Mouse (Mus musculus): ENCODE data around the gene Tcf20. TPM values are rescaled to one million over a fixed set of nuclear protein-coding genes. Genes with fewer than 3 reads are reported as not detected.

Tcf20 gene
- polyA plus RNA-seq, 1 experiment = not detected

DNA sequence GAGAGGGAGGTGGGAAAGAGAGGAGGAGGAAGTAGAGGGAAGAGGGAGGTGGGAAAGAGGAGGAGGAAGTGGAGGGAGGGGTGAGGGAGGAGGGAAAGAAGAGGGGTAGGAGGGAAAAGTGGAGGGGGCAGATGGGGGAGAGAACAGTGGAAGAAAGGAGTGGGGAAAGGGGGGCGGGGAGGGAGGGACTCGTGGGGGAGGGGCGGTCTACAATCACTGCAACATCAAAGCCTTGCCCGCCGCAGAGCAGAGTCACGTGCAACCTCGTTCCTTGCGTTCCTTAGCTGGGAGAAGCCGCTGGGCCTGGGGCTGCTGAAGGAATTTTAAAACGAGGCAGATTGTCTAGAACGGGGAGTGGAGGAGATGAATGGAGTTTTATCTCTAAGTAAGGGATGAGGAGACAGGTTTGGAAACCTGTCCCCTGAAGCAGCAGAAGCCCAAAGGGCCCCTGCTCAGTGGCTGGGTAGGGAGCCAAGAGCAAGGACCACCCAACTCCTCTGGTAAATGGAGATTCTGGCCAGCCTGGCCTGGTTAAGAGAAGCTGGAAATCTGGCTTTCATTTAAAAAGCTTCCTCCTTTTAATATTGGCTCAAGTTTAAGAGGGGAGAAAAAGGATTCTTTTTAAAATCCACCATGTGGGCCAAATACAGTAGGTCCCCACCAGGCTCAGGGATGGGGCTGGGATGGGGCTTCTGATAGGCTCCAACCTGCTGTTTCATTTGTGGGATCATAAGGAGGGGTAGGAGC lies 62.8 kb downstream of the Tcf20 start:
- TF ChIP-seq POLR2A (IDR thresholded peaks at IDR 0.05; ENCODE audit: insufficient read depth, low read depth, low read length) (no peak), CTCF (IDR thresholded peaks at IDR 0.05; ENCODE audit: insufficient read depth, low read depth, low read length) (no peak)
- H3K4me3 ChIP-seq (ENCODE audit: insufficient read depth, low read depth, low read length) = no peak overlapping the region
- H3K4me1 ChIP-seq (ENCODE audit: control insufficient read depth, insufficient read depth, low read length) = peaks cover 89% of the 10 kb centered on the region
- H3K27ac ChIP-seq (ENCODE audit: insufficient read depth, low read depth, low read length) = no peak overlapping the region
- 15% methylated on average over 11 of the region's 11 CpGs for WGBS

DNA sequence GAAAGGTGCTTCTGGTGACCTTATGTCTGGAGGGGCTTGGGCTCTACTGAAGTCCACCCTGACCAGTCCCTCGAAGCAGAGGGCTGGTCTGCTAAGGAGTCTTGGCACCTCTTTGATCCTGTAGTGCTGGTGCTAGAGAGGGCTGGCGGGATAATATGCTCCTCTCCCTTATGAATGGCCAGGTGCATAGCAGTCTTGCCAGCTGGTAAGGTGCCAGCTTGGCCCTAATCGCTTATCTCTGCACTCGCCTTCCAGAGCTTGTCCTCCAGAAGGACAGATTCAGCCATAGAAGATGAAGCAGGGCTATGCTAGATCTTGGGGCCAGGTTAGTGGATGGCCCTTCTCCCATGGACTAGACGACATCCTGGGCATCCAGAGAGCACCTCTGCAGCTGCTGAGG lies 64.1 kb downstream of the Tcf20 start:
- Histone ChIP-seq H3K4me1 (ENCODE audit: control insufficient read depth, insufficient read depth, low read length) (peaks cover 87% of the 10 kb centered on the region), H3K4me3 (ENCODE audit: insufficient read depth, low read depth, low read length) (no peak overlapping the region), H3K27ac (ENCODE audit: insufficient read depth, low read depth, low read length) (no peak overlapping the region)
- 47% methylated on average over 5 of the region's 5 CpGs for WGBS
- TF ChIP-seq POLR2A (IDR thresholded peaks at IDR 0.05; ENCODE audit: insufficient read depth, low read depth, low read length) (no peak), CTCF (IDR thresholded peaks at IDR 0.05; ENCODE audit: insufficient read depth, low read depth, low read length) (no peak)

DNA sequence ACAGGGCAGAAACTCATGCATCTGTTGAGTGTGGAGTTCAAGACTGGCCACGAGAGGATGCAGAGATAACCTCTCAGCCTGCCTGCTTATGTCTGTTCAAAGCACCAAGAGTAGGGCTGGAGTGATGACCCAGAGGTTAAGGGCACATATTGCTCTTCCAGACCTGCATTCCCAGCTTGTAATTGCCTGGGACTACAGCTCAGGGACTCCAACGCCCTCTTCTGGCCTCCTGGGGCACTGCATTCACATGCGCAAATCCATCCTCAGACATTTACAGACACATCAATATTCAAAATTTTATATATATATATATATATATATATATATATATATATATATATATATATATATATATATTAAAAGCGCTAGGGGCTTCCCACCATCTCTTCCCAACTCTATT lies 64.9 kb downstream of the Tcf20 start:
- 57% methylated on average over 4 of the region's 4 CpGs for WGBS
- peaks cover 85% of the 10 kb centered on the region for H3K4me1 ChIP-seq (ENCODE audit: control insufficient read depth, insufficient read depth, low read length)
- H3K27ac ChIP-seq (ENCODE audit: insufficient read depth, low read depth, low read length) = peak overlapping the region; percentile 34
- H3K4me3 ChIP-seq (ENCODE audit: insufficient read depth, low read depth, low read length) = no peak overlapping the region
- TF ChIP-seq CTCF (IDR thresholded peaks at IDR 0.05; ENCODE audit: insufficient read depth, low read depth, low read length) (no peak), POLR2A (IDR thresholded peaks at IDR 0.05; ENCODE audit: insufficient read depth, low read depth, low read length) (no peak)

DNA sequence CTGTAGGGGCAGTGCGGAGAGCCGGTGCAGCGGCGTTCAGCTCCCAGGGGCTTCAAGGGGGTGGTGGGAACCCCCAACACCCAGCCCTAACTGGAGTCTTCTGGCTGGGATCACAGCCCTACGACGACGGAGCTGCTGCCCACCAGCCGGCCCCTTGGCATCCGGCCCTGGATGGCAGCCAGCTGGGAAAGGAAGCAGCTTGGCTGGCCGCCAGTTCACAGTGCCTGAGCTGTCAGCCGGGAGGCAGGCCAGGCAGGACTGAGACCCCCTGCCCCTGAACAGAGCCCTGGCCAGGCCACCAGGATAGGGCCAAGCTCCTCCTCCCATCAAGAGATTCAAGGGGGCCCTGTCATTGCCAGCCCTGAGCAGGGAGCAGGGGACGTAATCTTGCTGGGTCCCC lies 65.6 kb downstream of the Tcf20 start:
- peaks cover 85% of the 10 kb centered on the region for H3K4me1 ChIP-seq (ENCODE audit: control insufficient read depth, insufficient read depth, low read length)
- no peak for TF ChIP-seq POLR2A (IDR thresholded peaks at IDR 0.05; ENCODE audit: insufficient read depth, low read depth, low read length)
- TF ChIP-seq CTCF (IDR thresholded peaks at IDR 0.05; ENCODE audit: insufficient read depth, low read depth, low read length) = no peak
- 14% methylated on average over 12 of the region's 12 CpGs for WGBS
- peak overlapping the region; percentile 34 for H3K27ac ChIP-seq (ENCODE audit: insufficient read depth, low read depth, low read length)
- no peak overlapping the region for H3K4me3 ChIP-seq (ENCODE audit: insufficient read depth, low read depth, low read length)

DNA sequence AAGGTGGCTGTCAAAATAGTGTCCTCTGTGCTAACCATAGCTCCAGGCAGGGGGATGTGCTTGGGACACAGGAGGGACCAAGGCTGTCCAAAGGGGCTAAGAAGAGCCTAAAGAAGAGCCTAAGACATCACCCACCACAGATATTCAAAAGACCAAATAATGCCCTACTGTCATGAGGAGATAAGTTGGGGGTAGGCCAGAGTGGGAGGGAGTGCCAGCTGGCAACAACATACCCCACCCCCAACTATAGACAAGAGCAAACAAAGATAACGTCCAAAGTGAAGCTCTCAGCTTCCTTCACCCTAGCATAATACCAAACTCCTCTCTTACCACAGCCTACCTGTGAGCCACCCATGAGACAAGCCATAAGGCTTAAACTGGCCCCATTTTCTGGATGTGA lies 66.1 kb downstream of the Tcf20 start:
- H3K27ac ChIP-seq (ENCODE audit: insufficient read depth, low read depth, low read length) = no peak overlapping the region
- no peak for TF ChIP-seq POLR2A (IDR thresholded peaks at IDR 0.05; ENCODE audit: insufficient read depth, low read depth, low read length)
- TF ChIP-seq CTCF (IDR thresholded peaks at IDR 0.05; ENCODE audit: insufficient read depth, low read depth, low read length) = no peak
- WGBS = 4% methylated on average over 1 of the region's 1 CpGs
- peaks cover 80% of the 10 kb centered on the region for H3K4me1 ChIP-seq (ENCODE audit: control insufficient read depth, insufficient read depth, low read length)
- no peak overlapping the region for H3K4me3 ChIP-seq (ENCODE audit: insufficient read depth, low read depth, low read length)

DNA sequence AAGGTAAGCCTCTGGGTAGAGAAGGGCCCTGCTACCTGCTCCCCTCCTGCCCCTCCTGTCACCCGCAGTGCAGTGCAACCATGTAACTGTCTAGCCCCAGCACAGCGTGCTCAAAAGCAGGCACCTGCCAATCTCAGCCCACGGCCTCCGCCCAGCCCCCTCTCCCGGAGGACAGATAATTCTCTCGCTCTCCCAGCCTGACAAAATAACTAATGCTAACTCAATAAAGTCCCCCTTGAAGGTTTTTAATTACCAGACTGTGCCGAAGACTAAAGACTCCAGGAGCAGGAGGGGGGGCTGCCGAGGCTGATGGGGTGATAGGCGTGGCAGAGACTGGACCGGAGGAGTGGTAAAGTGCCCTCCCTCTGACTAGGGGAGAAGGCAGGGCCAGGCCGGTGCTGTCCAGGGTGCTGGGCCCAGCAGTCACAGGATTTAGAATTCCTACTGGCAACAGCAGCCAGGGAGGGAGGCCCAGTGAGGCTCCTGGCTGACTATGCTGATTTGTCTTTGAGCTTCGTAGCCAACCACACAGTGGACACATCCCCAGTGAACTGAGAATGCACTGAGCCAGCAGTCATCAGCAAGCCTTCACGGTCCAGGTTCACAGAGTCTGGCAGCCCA lies 66.7 kb downstream of the Tcf20 start:
- WGBS = 23% methylated on average over 13 of the region's 13 CpGs
- H3K4me1 ChIP-seq (ENCODE audit: control insufficient read depth, insufficient read depth, low read length) = peaks cover 75% of the 10 kb centered on the region
- TF ChIP-seq CTCF (IDR thresholded peaks at IDR 0.05; ENCODE audit: insufficient read depth, low read depth, low read length) = no peak
- TF ChIP-seq POLR2A (IDR thresholded peaks at IDR 0.05; ENCODE audit: insufficient read depth, low read depth, low read length) = no peak

DNA sequence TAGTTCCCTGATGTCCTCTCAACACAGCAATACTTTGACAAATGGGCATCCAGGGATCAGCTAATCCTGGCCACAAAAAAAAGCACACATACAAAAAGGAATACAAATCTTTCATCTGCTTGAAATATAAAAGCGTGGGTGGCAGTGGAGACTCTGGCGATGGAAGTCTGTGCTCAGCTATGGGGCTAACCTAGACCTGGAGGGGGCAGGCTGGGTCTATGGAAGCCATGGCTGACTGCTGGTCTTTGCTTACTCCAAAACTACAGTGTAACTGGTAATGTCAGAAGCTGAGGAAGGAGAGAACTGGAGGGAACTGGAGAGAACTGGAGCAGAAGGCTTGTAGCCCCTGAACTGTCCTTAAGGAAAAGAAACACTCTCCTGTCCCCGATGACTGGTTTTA lies 69.7 kb downstream of the Tcf20 start:
- H3K4me1 ChIP-seq (ENCODE audit: control insufficient read depth, insufficient read depth, low read length) = peaks cover 56% of the 10 kb centered on the region
- H3K4me3 ChIP-seq (ENCODE audit: insufficient read depth, low read depth, low read length) = no peak overlapping the region
- TF ChIP-seq CTCF (IDR thresholded peaks at IDR 0.05; ENCODE audit: insufficient read depth, low read depth, low read length) = no peak
- no peak for TF ChIP-seq POLR2A (IDR thresholded peaks at IDR 0.05; ENCODE audit: insufficient read depth, low read depth, low read length)
- 48% methylated on average over 3 of the region's 3 CpGs for WGBS
- H3K27ac ChIP-seq (ENCODE audit: insufficient read depth, low read depth, low read length) = peak overlapping the region; percentile 23; the same call in 1 of the 2 replicates

More for the DNA sequence above, 66.7 kb downstream of the Tcf20 start:
- H3K4me3 ChIP-seq (ENCODE audit: insufficient read depth, low read depth, low read length) = no peak overlapping the region
- H3K27ac ChIP-seq (ENCODE audit: insufficient read depth, low read depth, low read length) = no peak overlapping the region

DNA sequence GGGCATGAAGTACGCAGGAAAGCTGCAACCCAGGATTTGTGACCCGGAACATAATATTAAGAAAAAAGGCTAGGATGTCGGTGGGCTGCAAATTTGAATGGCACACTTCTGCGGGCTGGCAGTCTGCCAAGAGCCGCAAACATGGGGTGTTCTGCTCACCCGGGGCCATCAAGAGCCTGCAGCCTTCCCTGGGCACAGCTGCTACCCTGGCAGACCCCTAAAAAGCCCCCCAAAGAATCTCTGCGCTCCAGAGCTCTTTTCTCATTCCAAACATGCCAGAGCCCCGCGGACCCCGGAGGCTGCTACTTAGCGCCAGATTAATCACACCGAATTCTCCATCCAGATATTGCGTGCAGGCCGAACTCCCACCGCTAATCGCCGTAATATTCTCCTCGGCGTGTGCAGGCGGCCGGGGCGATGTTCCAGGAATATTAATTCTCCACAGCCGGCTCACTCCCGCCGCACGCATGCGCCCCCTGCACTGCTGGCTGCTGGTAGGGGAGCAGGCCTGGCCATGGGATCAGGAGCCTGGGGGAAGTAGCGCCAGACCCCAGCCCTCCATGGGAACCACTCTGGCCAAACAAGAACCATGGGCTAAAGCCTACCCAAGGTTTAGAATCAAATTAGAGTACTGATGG lies 70.3 kb downstream of the Tcf20 start:
- H3K27ac ChIP-seq (ENCODE audit: insufficient read depth, low read depth, low read length) = peak overlapping the region; percentile 23; the same call in 1 of the 2 replicates
- TF ChIP-seq CTCF (IDR thresholded peaks at IDR 0.05; ENCODE audit: insufficient read depth, low read depth, low read length) (no peak), POLR2A (IDR thresholded peaks at IDR 0.05; ENCODE audit: insufficient read depth, low read depth, low read length) (no peak)
- peaks cover 56% of the 10 kb centered on the region for H3K4me1 ChIP-seq (ENCODE audit: control insufficient read depth, insufficient read depth, low read length)
- WGBS = 12% methylated on average over 28 of the region's 28 CpGs
- H3K4me3 ChIP-seq (ENCODE audit: insufficient read depth, low read depth, low read length) = peak overlapping the region; percentile 22; the same call in 1 of the 2 replicates

DNA sequence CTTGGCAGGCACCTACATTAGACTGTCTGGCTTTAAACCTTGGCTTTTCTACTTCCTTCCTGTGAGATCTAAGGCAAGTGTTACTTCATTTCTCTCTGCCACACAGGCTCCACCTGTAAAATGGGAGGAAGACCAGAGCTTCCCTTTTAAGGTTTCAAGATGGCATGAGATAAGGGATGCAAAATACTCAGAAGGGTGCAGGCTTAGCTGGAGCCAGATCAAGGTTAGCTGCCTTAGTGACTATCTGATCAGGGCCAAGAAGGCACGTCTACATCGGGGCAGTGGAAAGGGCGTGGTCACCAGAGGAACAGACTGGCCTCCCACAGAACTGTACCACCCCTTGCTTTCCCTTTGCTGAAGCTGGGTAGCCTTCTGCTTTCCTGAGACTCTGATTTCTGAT lies 73.2 kb downstream of the Tcf20 start:
- WGBS = 76% methylated on average over 3 of the region's 3 CpGs
- no peak for TF ChIP-seq POLR2A (IDR thresholded peaks at IDR 0.05; ENCODE audit: insufficient read depth, low read depth, low read length)
- TF ChIP-seq CTCF (IDR thresholded peaks at IDR 0.05; ENCODE audit: insufficient read depth, low read depth, low read length) = no peak
- H3K4me1 ChIP-seq (ENCODE audit: control insufficient read depth, insufficient read depth, low read length) = peaks cover 52% of the 10 kb centered on the region

More for the DNA sequence above, 73.2 kb downstream of the Tcf20 start:
- Histone ChIP-seq H3K4me3 (ENCODE audit: insufficient read depth, low read depth, low read length) (no peak overlapping the region), H3K27ac (ENCODE audit: insufficient read depth, low read depth, low read length) (no peak overlapping the region)

Measured in olfactory bulb, adult 2 months (tissue).